Mouse (Mus musculus): ENCODE data around the gene Ncoa1. TPM values are rescaled to one million over a fixed set of nuclear protein-coding genes. Genes with fewer than 3 reads are reported as not detected.

Gene Ncoa1
- total and polyA plus RNA-seq, 2 experiments = 9.3 TPM

DNA sequence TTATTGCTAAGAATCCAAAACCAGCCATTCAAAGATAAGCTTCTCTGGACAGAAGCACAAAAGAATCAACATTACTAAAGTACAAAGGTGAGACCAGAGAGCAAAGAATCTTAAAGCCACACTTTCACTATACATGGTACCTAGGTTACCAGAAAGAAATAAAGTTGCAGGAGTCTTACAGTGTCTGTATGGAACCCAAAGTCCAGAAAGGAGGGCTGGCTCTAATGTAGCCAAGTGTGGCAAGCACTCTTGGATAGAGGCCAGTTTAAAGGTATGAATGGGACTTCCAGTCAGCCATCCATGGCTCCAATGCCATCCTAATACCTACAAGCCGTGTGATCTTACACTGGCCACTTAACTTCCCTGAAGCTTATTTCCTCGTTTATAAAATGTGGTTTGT lies 7.9 kb downstream of the Ncoa1 start:
- H3K27me3 ChIP-seq (ENCODE audit: control insufficient read depth, insufficient read depth, low read length) = no peaks in the 10 kb centered on the region
- H3K27ac ChIP-seq (replicated peaks; ENCODE audit: insufficient read depth, low read depth, low read length) = no peak overlapping the region
- H3K9ac ChIP-seq (ENCODE audit: low read depth, low read length) = no peak overlapping the region
- H3K79me2 ChIP-seq (ENCODE audit: control insufficient read depth, insufficient read depth, low read length) = peaks cover 30% of the 10 kb centered on the region
- TF ChIP-seq POLR2A (IDR thresholded peaks at IDR 0.05; ENCODE audit: extremely low read depth, insufficient read depth, low read length) = no peak
- TF ChIP-seq CTCF (IDR thresholded peaks at IDR 0.05; ENCODE audit: low read depth, low read length) = no peak
- H3K36me3 ChIP-seq (ENCODE audit: control insufficient read depth, insufficient read depth, low read length) = no peaks in the 10 kb centered on the region
- peak; percentile 76 for DNase-seq (ENCODE audit: extremely low read depth, low read depth, low spot score)
- WGBS = 21% methylated on average over 2 of the region's 2 CpGs
- H3K4me1 ChIP-seq (ENCODE audit: control insufficient read depth, insufficient read depth, low read length) = peaks cover 5% of the 10 kb centered on the region; the same call in 1 of the 2 replicates
- H3K4me3 ChIP-seq (ENCODE audit: insufficient read depth, low read depth, low read length) = no peak overlapping the region

- H3K36me3 ChIP-seq (ENCODE audit: control insufficient read depth, insufficient read depth, low read length) = no peaks in the 10 kb centered on the region
- 18% methylated on average over 2 of the region's 2 CpGs for WGBS
- H3K79me2 ChIP-seq (ENCODE audit: control insufficient read depth, insufficient read depth, low read length) = peaks cover 23% of the 10 kb centered on the region
- no peaks in the 10 kb centered on the region for H3K27me3 ChIP-seq (ENCODE audit: control insufficient read depth, insufficient read depth, low read length)
- peak overlapping the region; percentile 34; the same call in 1 of the 2 replicates for H3K27ac ChIP-seq (replicated peaks; ENCODE audit: insufficient read depth, low read depth, low read length)
- peak; percentile 90 for DNase-seq (ENCODE audit: extremely low read depth, low read depth, low spot score)
- peaks cover 8% of the 10 kb centered on the region; the same call in 1 of the 2 replicates for H3K4me1 ChIP-seq (ENCODE audit: control insufficient read depth, insufficient read depth, low read length)
- no peak overlapping the region for H3K9ac ChIP-seq (ENCODE audit: low read depth, low read length)
- H3K4me3 ChIP-seq (ENCODE audit: insufficient read depth, low read depth, low read length) = no peak overlapping the region
- TF ChIP-seq POLR2A (IDR thresholded peaks at IDR 0.05; ENCODE audit: extremely low read depth, insufficient read depth, low read length) = no peak
- no peak for TF ChIP-seq CTCF (IDR thresholded peaks at IDR 0.05; ENCODE audit: low read depth, low read length)
Observed at GRCm38 (mm10) chr12:4463701-4464100, 13.3 kb downstream of the Ncoa1 start.

- DNase-seq (ENCODE audit: extremely low read depth, low read depth, low spot score) = no peak
- WGBS = 11% methylated on average over 1 of the region's 1 CpGs
- Histone ChIP-seq H3K79me2 (ENCODE audit: control insufficient read depth, insufficient read depth, low read length) (peaks cover 27% of the 10 kb centered on the region), H3K36me3 (ENCODE audit: control insufficient read depth, insufficient read depth, low read length) (no peaks in the 10 kb centered on the region), H3K27me3 (ENCODE audit: control insufficient read depth, insufficient read depth, low read length) (no peaks in the 10 kb centered on the region), H3K4me3 (ENCODE audit: insufficient read depth, low read depth, low read length) (no peak overlapping the region), H3K9ac (ENCODE audit: low read depth, low read length) (no peak overlapping the region), H3K27ac (replicated peaks; ENCODE audit: insufficient read depth, low read depth, low read length) (no peak overlapping the region), H3K4me1 (ENCODE audit: control insufficient read depth, insufficient read depth, low read length) (peaks cover 9% of the 10 kb centered on the region; the same call in 1 of the 2 replicates)
- TF ChIP-seq POLR2A (IDR thresholded peaks at IDR 0.05; ENCODE audit: extremely low read depth, insufficient read depth, low read length) (no peak), CTCF (IDR thresholded peaks at IDR 0.05; ENCODE audit: low read depth, low read length) (no peak)
Observed at GRCm38 (mm10) chr12:4462420-4462819, 14.6 kb downstream of the Ncoa1 start.

DNA sequence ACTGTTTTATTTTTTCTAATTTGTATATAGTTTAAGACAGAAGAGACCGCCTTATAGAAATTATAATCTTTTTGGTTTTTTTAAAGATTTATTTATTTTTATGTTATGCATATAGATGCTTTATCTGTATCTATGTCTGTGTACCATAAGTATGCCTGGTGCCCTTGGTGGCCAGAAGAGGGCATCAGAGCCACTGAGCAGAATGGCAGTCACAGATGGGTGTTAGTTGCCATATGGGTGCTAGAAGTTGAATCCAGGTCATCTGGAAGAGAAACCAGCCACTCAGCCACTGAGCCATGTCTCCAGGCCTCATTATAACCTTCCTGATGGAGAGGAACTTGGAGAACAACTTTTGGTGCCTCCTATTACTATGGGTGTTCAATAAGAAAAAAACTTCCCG lies 16.0 kb downstream of the Ncoa1 start:
- 77% methylated on average over 2 of the region's 2 CpGs for WGBS
- peak; percentile 45 for DNase-seq (ENCODE audit: extremely low read depth, low read depth, low spot score)
- Histone ChIP-seq H3K79me2 (ENCODE audit: control insufficient read depth, insufficient read depth, low read length) (peaks cover 29% of the 10 kb centered on the region), H3K9ac (ENCODE audit: low read depth, low read length) (no peak overlapping the region), H3K4me1 (ENCODE audit: control insufficient read depth, insufficient read depth, low read length) (peaks cover 10% of the 10 kb centered on the region; the same call in 1 of the 2 replicates), H3K27me3 (ENCODE audit: control insufficient read depth, insufficient read depth, low read length) (no peaks in the 10 kb centered on the region), H3K27ac (replicated peaks; ENCODE audit: insufficient read depth, low read depth, low read length) (no peak overlapping the region), H3K4me3 (ENCODE audit: insufficient read depth, low read depth, low read length) (no peak overlapping the region), H3K36me3 (ENCODE audit: control insufficient read depth, insufficient read depth, low read length) (no peaks in the 10 kb centered on the region)
- TF ChIP-seq POLR2A (IDR thresholded peaks at IDR 0.05; ENCODE audit: extremely low read depth, insufficient read depth, low read length) (no peak), CTCF (IDR thresholded peaks at IDR 0.05; ENCODE audit: low read depth, low read length) (peak; percentile 60)

- Histone ChIP-seq H3K4me1 (ENCODE audit: control insufficient read depth, insufficient read depth, low read length) (peaks cover 8% of the 10 kb centered on the region), H3K27me3 (ENCODE audit: control insufficient read depth, insufficient read depth, low read length) (no peaks in the 10 kb centered on the region), H3K9ac (ENCODE audit: low read depth, low read length) (no peak overlapping the region), H3K36me3 (ENCODE audit: control insufficient read depth, insufficient read depth, low read length) (no peaks in the 10 kb centered on the region), H3K79me2 (ENCODE audit: control insufficient read depth, insufficient read depth, low read length) (peaks cover 17% of the 10 kb centered on the region; the same call in 1 of the 2 replicates), H3K27ac (replicated peaks; ENCODE audit: insufficient read depth, low read depth, low read length) (no peak overlapping the region), H3K4me3 (ENCODE audit: insufficient read depth, low read depth, low read length) (no peak overlapping the region)
- DNase-seq (ENCODE audit: extremely low read depth, low read depth, low spot score) = peak; percentile 60
- 35% methylated on average over 10 of the region's 10 CpGs for WGBS
- TF ChIP-seq POLR2A (IDR thresholded peaks at IDR 0.05; ENCODE audit: extremely low read depth, insufficient read depth, low read length) (no peak), CTCF (IDR thresholded peaks at IDR 0.05; ENCODE audit: low read depth, low read length) (no peak)
Observed at GRCm38 (mm10) chr12:4454956-4455565, 21.9 kb downstream of the Ncoa1 start.

DNA sequence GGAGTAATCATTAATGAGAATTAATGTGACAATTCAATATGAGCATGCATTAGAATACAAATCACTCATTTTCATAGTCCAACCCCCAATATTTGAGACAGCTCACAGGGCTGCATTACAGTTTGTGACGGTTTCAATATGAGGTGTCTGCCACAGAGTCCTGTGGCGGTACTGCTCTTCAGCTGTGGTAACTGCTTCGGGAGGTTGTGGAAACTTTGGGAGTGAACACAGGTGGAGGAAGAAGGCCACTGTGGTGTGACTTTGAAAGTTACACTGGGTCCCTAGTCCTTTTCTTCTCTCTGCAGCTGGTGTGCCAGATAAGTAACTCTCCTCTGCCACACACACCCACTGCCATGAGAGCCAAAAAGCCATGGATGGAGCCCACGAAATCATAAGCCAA lies 22.7 kb downstream of the Ncoa1 start:
- H3K4me3 ChIP-seq (ENCODE audit: insufficient read depth, low read depth, low read length) = no peak overlapping the region
- peaks cover 8% of the 10 kb centered on the region for H3K4me1 ChIP-seq (ENCODE audit: control insufficient read depth, insufficient read depth, low read length)
- DNase-seq (ENCODE audit: extremely low read depth, low read depth, low spot score) = no peak
- WGBS = 85% methylated on average over 4 of the region's 4 CpGs
- no peak for TF ChIP-seq POLR2A (IDR thresholded peaks at IDR 0.05; ENCODE audit: extremely low read depth, insufficient read depth, low read length)
- TF ChIP-seq CTCF (IDR thresholded peaks at IDR 0.05; ENCODE audit: low read depth, low read length) = no peak
- no peaks in the 10 kb centered on the region for H3K36me3 ChIP-seq (ENCODE audit: control insufficient read depth, insufficient read depth, low read length)
- peaks cover 17% of the 10 kb centered on the region; the same call in 1 of the 2 replicates for H3K79me2 ChIP-seq (ENCODE audit: control insufficient read depth, insufficient read depth, low read length)
- H3K9ac ChIP-seq (ENCODE audit: low read depth, low read length) = no peak overlapping the region
- H3K27ac ChIP-seq (replicated peaks; ENCODE audit: insufficient read depth, low read depth, low read length) = no peak overlapping the region
- no peaks in the 10 kb centered on the region for H3K27me3 ChIP-seq (ENCODE audit: control insufficient read depth, insufficient read depth, low read length)

Measured in liver, adult 2 months (tissue).